Mouse (Mus musculus): ENCODE data around the gene Tmem247. TPM values are rescaled to one million over a fixed set of nuclear protein-coding genes. Genes with fewer than 3 reads are reported as not detected.

Gene Tmem247
- polyA plus RNA-seq, 1 experiment from 2014 or later, result not detected

GRCm38 (mm10) chr17:86947840-86948796, 31.0 kb downstream of the Tmem247 start, which contains the start of gene Atp6v1e2:
TSS of gene Atp6v1e2 (minus strand) at chr17:86947897.
- H3K4me2 ChIP-seq, result no peak within 1 kb of the TSS
- ATAC-seq (ENCODE audit: low FRiP score) (peak; percentile 59), DNase-seq (ENCODE audit: low spot score, missing footprints) (no peak)
- H3K4me1 ChIP-seq (ENCODE audit: control insufficient read depth, insufficient read depth, low read length), result no peaks in the 10 kb centered on the region
- no peaks in the 10 kb centered on the region for H3K9me3 ChIP-seq (ENCODE audit: control insufficient read depth, low read length)
- H3K27ac ChIP-seq (ENCODE audit: low read depth, low read length), result no peak within 1 kb of the TSS
- H3K36me3 ChIP-seq (ENCODE audit: control insufficient read depth, insufficient read depth, low read length), result no peaks in the 10 kb centered on the region
- no peak within 1 kb of the TSS for H3K9ac ChIP-seq (ENCODE audit: low read length)
- no peak within 1 kb of the TSS for H3K4me3 ChIP-seq (ENCODE audit: low read depth, low read length)
- WGBS, result 81% methylated on average over 28 of the region's 28 CpGs
- no peaks in the 10 kb centered on the region for H3K27me3 ChIP-seq (ENCODE audit: control insufficient read depth, insufficient read depth, low read length)

GRCm38 (mm10) chr17:86948801-86949200, 31.7 kb downstream of the Tmem247 start:
- DNase-seq (ENCODE audit: low spot score, missing footprints) (no peak), ATAC-seq (ENCODE audit: low FRiP score) (0 out of 2 replicates have a peak, but pooled peaks have one; percentile 4)
- H3K27ac ChIP-seq (ENCODE audit: low read depth, low read length), result no peak overlapping the region
- no peaks in the 10 kb centered on the region for H3K4me1 ChIP-seq (ENCODE audit: control insufficient read depth, insufficient read depth, low read length)
- H3K36me3 ChIP-seq (ENCODE audit: control insufficient read depth, insufficient read depth, low read length), result no peaks in the 10 kb centered on the region
- H3K27me3 ChIP-seq (ENCODE audit: control insufficient read depth, insufficient read depth, low read length), result no peaks in the 10 kb centered on the region
- 87% methylated on average over 6 of the region's 6 CpGs for WGBS
- no peaks in the 10 kb centered on the region for H3K9me3 ChIP-seq (ENCODE audit: control insufficient read depth, low read length)
- H3K4me3 ChIP-seq (ENCODE audit: low read depth, low read length), result no peak overlapping the region
- H3K9ac ChIP-seq (ENCODE audit: low read length), result no peak overlapping the region
- H3K4me2 ChIP-seq, result no peak overlapping the region

- ATAC-seq (ENCODE audit: low FRiP score) (no peak), DNase-seq (ENCODE audit: low spot score, missing footprints) (no peak)
- 88% methylated on average over 5 of the region's 5 CpGs for WGBS
- Histone ChIP-seq H3K4me3 (ENCODE audit: low read depth, low read length) (no peak overlapping the region), H3K27me3 (ENCODE audit: control insufficient read depth, insufficient read depth, low read length) (no peaks in the 10 kb centered on the region), H3K27ac (ENCODE audit: low read depth, low read length) (no peak overlapping the region), H3K9me3 (ENCODE audit: control insufficient read depth, low read length) (no peaks in the 10 kb centered on the region), H3K4me2 (no peak overlapping the region), H3K4me1 (ENCODE audit: control insufficient read depth, insufficient read depth, low read length) (no peaks in the 10 kb centered on the region; the same call in 1 of the 2 replicates), H3K36me3 (ENCODE audit: control insufficient read depth, insufficient read depth, low read length) (no peaks in the 10 kb centered on the region), H3K9ac (ENCODE audit: low read length) (no peak overlapping the region)
Observed at GRCm38 (mm10) chr17:86957239-86957638, 40.1 kb downstream of the Tmem247 start.

GRCm38 (mm10) chr17:86957968-86958367, 40.8 kb downstream of the Tmem247 start:
- H3K9ac ChIP-seq (ENCODE audit: low read length), result no peak overlapping the region
- 89% methylated on average over 14 of the region's 14 CpGs for WGBS
- H3K36me3 ChIP-seq (ENCODE audit: control insufficient read depth, insufficient read depth, low read length), result no peaks in the 10 kb centered on the region
- no peaks in the 10 kb centered on the region for H3K9me3 ChIP-seq (ENCODE audit: control insufficient read depth, low read length)
- ATAC-seq (ENCODE audit: low FRiP score), result no peak
- DNase-seq (ENCODE audit: low spot score, missing footprints), result no peak
- no peaks in the 10 kb centered on the region; the same call in 1 of the 2 replicates for H3K4me1 ChIP-seq (ENCODE audit: control insufficient read depth, insufficient read depth, low read length)
- no peak overlapping the region for H3K4me2 ChIP-seq
- H3K4me3 ChIP-seq (ENCODE audit: low read depth, low read length), result no peak overlapping the region
- H3K27me3 ChIP-seq (ENCODE audit: control insufficient read depth, insufficient read depth, low read length), result no peaks in the 10 kb centered on the region
- no peak overlapping the region for H3K27ac ChIP-seq (ENCODE audit: low read depth, low read length)

- ATAC-seq (ENCODE audit: low FRiP score) (no peak), DNase-seq (ENCODE audit: low spot score, missing footprints) (no peak)
- WGBS, result 73% methylated on average over 8 of the region's 8 CpGs
- H3K9ac ChIP-seq (ENCODE audit: low read length), result no peak overlapping the region
- no peak overlapping the region for H3K4me3 ChIP-seq (ENCODE audit: low read depth, low read length)
- H3K4me1 ChIP-seq (ENCODE audit: control insufficient read depth, insufficient read depth, low read length), result peaks cover 16% of the 10 kb centered on the region
- H3K4me2 ChIP-seq, result no peak overlapping the region
- no peaks in the 10 kb centered on the region for H3K36me3 ChIP-seq (ENCODE audit: control insufficient read depth, insufficient read depth, low read length)
- no peak overlapping the region for H3K27ac ChIP-seq (ENCODE audit: low read depth, low read length)
- H3K27me3 ChIP-seq (ENCODE audit: control insufficient read depth, insufficient read depth, low read length), result no peaks in the 10 kb centered on the region
- H3K9me3 ChIP-seq (ENCODE audit: control insufficient read depth, low read length), result no peaks in the 10 kb centered on the region
Observed at GRCm38 (mm10) chr17:86961301-86961841, 44.2 kb downstream of the Tmem247 start.

GRCm38 (mm10) chr17:86962297-86962893, 45.2 kb downstream of the Tmem247 start:
- H3K27me3 ChIP-seq (ENCODE audit: control insufficient read depth, insufficient read depth, low read length), result no peaks in the 10 kb centered on the region
- DNase-seq (ENCODE audit: low spot score, missing footprints) (peak; percentile 98), ATAC-seq (ENCODE audit: low FRiP score) (peak; percentile 56)
- H3K4me2 ChIP-seq, result peak overlapping the region; percentile 86
- H3K9ac ChIP-seq (ENCODE audit: low read length), result peak overlapping the region; percentile 88
- peak overlapping the region; percentile 61 for H3K4me3 ChIP-seq (ENCODE audit: low read depth, low read length)
- H3K9me3 ChIP-seq (ENCODE audit: control insufficient read depth, low read length), result no peaks in the 10 kb centered on the region
- no peaks in the 10 kb centered on the region for H3K36me3 ChIP-seq (ENCODE audit: control insufficient read depth, insufficient read depth, low read length)
- under 1% methylated on average over 24 of the region's 24 CpGs for WGBS
- peak overlapping the region; percentile 75 for H3K27ac ChIP-seq (ENCODE audit: low read depth, low read length)
- peaks cover 16% of the 10 kb centered on the region for H3K4me1 ChIP-seq (ENCODE audit: control insufficient read depth, insufficient read depth, low read length)

GRCm38 (mm10) chr17:86962894-86963585, 45.9 kb downstream of the Tmem247 start, which contains the start of gene Rhoq:
TSS of gene Rhoq (plus strand) at chr17:86963082.
- Histone ChIP-seq H3K4me1 (ENCODE audit: control insufficient read depth, insufficient read depth, low read length) (peaks cover 16% of the 10 kb centered on the region), H3K4me3 (ENCODE audit: low read depth, low read length) (peak within 1 kb of the TSS; percentile 61), H3K4me2 (peak within 1 kb of the TSS; percentile 86), H3K9me3 (ENCODE audit: control insufficient read depth, low read length) (no peaks in the 10 kb centered on the region), H3K27ac (ENCODE audit: low read depth, low read length) (peak within 1 kb of the TSS; percentile 75), H3K36me3 (ENCODE audit: control insufficient read depth, insufficient read depth, low read length) (no peaks in the 10 kb centered on the region), H3K27me3 (ENCODE audit: control insufficient read depth, insufficient read depth, low read length) (no peaks in the 10 kb centered on the region), H3K9ac (ENCODE audit: low read length) (peak within 1 kb of the TSS; percentile 88)
- under 1% methylated on average over 61 of the region's 86 CpGs for WGBS
- DNase-seq (ENCODE audit: low spot score, missing footprints) (peak; percentile 98), ATAC-seq (ENCODE audit: low FRiP score) (peak; percentile 92)

- H3K4me1 ChIP-seq (ENCODE audit: control insufficient read depth, insufficient read depth, low read length), result peaks cover 16% of the 10 kb centered on the region
- no peaks in the 10 kb centered on the region for H3K36me3 ChIP-seq (ENCODE audit: control insufficient read depth, insufficient read depth, low read length)
- WGBS, result 1% methylated on average over 25 of the region's 26 CpGs
- peak overlapping the region; percentile 75 for H3K27ac ChIP-seq (ENCODE audit: low read depth, low read length)
- H3K4me2 ChIP-seq, result peak overlapping the region; percentile 86
- ATAC-seq (ENCODE audit: low FRiP score) (no peak), DNase-seq (ENCODE audit: low spot score, missing footprints) (peak; percentile 95)
- peak overlapping the region; percentile 88 for H3K9ac ChIP-seq (ENCODE audit: low read length)
- no peaks in the 10 kb centered on the region for H3K27me3 ChIP-seq (ENCODE audit: control insufficient read depth, insufficient read depth, low read length)
- no peaks in the 10 kb centered on the region for H3K9me3 ChIP-seq (ENCODE audit: control insufficient read depth, low read length)
- H3K4me3 ChIP-seq (ENCODE audit: low read depth, low read length), result peak overlapping the region; percentile 61
Observed at GRCm38 (mm10) chr17:86963586-86963902, 46.4 kb downstream of the Tmem247 start.
